Mouse (Mus musculus) thymus, adult 2 months (tissue): ENCODE measurements around the gene Aven. TPM values are rescaled to one million over a fixed set of nuclear protein-coding genes. Genes with fewer than 3 reads are reported as not detected.

Experiments used
- DNase-seq: peaks from one replicate; pipeline ENCODE4 v3.0.0; 2021
- H3K27ac ChIP-seq: fragments of 200-500 bp; 2 replicates; pipeline ENCODE4 v1.5.1; 2012; ENCODE audit warnings: low read length, control low read depth; ENCODE audit not compliant: control insufficient read depth, insufficient read depth
- H3K27me3 ChIP-seq: fragments of 200-500 bp; 2 replicates; pipeline ENCODE4 v1.6.1; 2012; ENCODE audit warnings: mild to moderate bottlenecking, low read length, moderate library complexity, mixed read lengths; ENCODE audit not compliant: control insufficient read depth, insufficient read depth
- H3K36me3 ChIP-seq: fragments of 200-500 bp; 2 replicates; pipeline ENCODE4 v1.6.1; 2012; ENCODE audit warnings: mild to moderate bottlenecking, low read length, moderate library complexity; ENCODE audit not compliant: control insufficient read depth, insufficient read depth
- H3K4me1 ChIP-seq: fragments of 200-500 bp; replicated peaks from 2 replicates; pipeline ENCODE4 v1.6.1; 2012; ENCODE audit warnings: low read length; ENCODE audit not compliant: control insufficient read depth, insufficient read depth
- H3K4me3 ChIP-seq: fragments of 200-500 bp; 2 replicates; pipeline ENCODE4 v1.5.1; 2012; ENCODE audit warnings: mild to moderate bottlenecking, low read length, control low read depth, moderate library complexity; ENCODE audit not compliant: control insufficient read depth, insufficient read depth
- CTCF ChIP-seq: fragments of 200-500 bp; IDR thresholded peaks from 2 replicates; pipeline ENCODE4 v1.5.1; 2012; ENCODE audit warnings: mild to moderate bottlenecking, control low read depth, low read length, moderate library complexity, borderline replicate concordance; ENCODE audit not compliant: control insufficient read depth, poor library complexity, insufficient read depth; ENCODE audit errors: extremely low read depth
- POLR2A ChIP-seq: fragments of 200-500 bp; IDR thresholded peaks from 2 replicates; pipeline ENCODE4 v1.6.1; 2012; ENCODE audit warnings: mild to moderate bottlenecking, low read length, control low read depth, moderate library complexity; ENCODE audit not compliant: control insufficient read depth, poor library complexity, insufficient read depth; ENCODE audit errors: extremely low read depth
- WGBS: fragments of 180-500 bp; shearing (Covaris S2); methylation state at CpG from one replicate; pipeline ENCODE4 v1.1.7; 2018; 5-methylcytosine and 5-hydroxymethylcytosine counted together
- polyA plus RNA-seq: library from polyadenylated mRNA; depleted of rRNA; stranded (reverse); fragments of >200 nt; gene quantifications from 2 replicates; pipeline ENCODE4 v1.2.3, GENCODE M21; 2012

The Aven gene
- polyA plus RNA-seq, 1 experiment = 5.9 TPM

- Histone ChIP-seq H3K4me3 (no peak overlapping the region), H3K36me3 (no peaks in the 10 kb centered on the region), H3K27me3 (no peaks in the 10 kb centered on the region), H3K27ac (no peak overlapping the region), H3K4me1 (no peaks in the 10 kb centered on the region)
- 80% methylated on average over 3 of the region's 3 CpGs for WGBS
- no peak for DNase-seq
- no peak for TF ChIP-seq POLR2A
- no peak for TF ChIP-seq CTCF
Measured at GRCm38 (mm10) chr2:112595807-112596206, 103.0 kb downstream of the Aven start.

- H3K27me3 ChIP-seq = no peaks in the 10 kb centered on the region
- no peak for TF ChIP-seq POLR2A
- TF ChIP-seq CTCF = no peak
- 82% methylated on average over 5 of the region's 5 CpGs for WGBS
- no peak overlapping the region for H3K4me3 ChIP-seq
- no peaks in the 10 kb centered on the region for H3K4me1 ChIP-seq
- H3K36me3 ChIP-seq = no peaks in the 10 kb centered on the region
- no peak overlapping the region for H3K27ac ChIP-seq
- DNase-seq = no peak
Measured at GRCm38 (mm10) chr2:112596415-112596814, 103.7 kb downstream of the Aven start.

- 93% methylated on average over 1 of the region's 1 CpGs for WGBS
- Histone ChIP-seq H3K4me3 (no peak overlapping the region), H3K27me3 (no peaks in the 10 kb centered on the region), H3K36me3 (no peaks in the 10 kb centered on the region), H3K4me1 (no peaks in the 10 kb centered on the region), H3K27ac (no peak overlapping the region)
- no peak for DNase-seq
- TF ChIP-seq POLR2A (no peak), CTCF (no peak)
Measured at GRCm38 (mm10) chr2:112597064-112597463, 104.3 kb downstream of the Aven start.

GRCm38 (mm10) chr2:112600222-112600621 is 107.5 kb downstream of the Aven start:
- no peaks in the 10 kb centered on the region for H3K4me1 ChIP-seq
- no peak for TF ChIP-seq POLR2A
- no peak for TF ChIP-seq CTCF

GRCm38 (mm10) chr2:112602487-112602886 is 109.7 kb downstream of the Aven start:
- DNase-seq = no peak
- H3K36me3 ChIP-seq = no peaks in the 10 kb centered on the region
- no peaks in the 10 kb centered on the region for H3K27me3 ChIP-seq
- H3K4me1 ChIP-seq = no peaks in the 10 kb centered on the region
- no peak overlapping the region for H3K4me3 ChIP-seq
- H3K27ac ChIP-seq = no peak overlapping the region
- WGBS = 91% methylated on average over 8 of the region's 8 CpGs
- TF ChIP-seq CTCF (no peak), POLR2A (no peak)

More at GRCm38 (mm10) chr2:112600222-112600621, 107.5 kb downstream of the Aven start:
- 87% methylated on average over 10 of the region's 10 CpGs for WGBS
- Histone ChIP-seq H3K36me3 (no peaks in the 10 kb centered on the region), H3K27me3 (no peaks in the 10 kb centered on the region), H3K27ac (no peak overlapping the region), H3K4me3 (no peak overlapping the region)
- DNase-seq = no peak

- H3K4me1 ChIP-seq = no peaks in the 10 kb centered on the region
- H3K27me3 ChIP-seq = no peaks in the 10 kb centered on the region
- H3K4me3 ChIP-seq = no peak overlapping the region
- H3K27ac ChIP-seq = no peak overlapping the region
- no peaks in the 10 kb centered on the region for H3K36me3 ChIP-seq
- DNase-seq = no peak
- WGBS = 86% methylated on average over 3 of the region's 3 CpGs
- TF ChIP-seq CTCF (no peak), POLR2A (no peak)
Measured at GRCm38 (mm10) chr2:112606536-112606935, 113.8 kb downstream of the Aven start.

- Histone ChIP-seq H3K4me3 (no peak overlapping the region), H3K4me1 (no peaks in the 10 kb centered on the region), H3K36me3 (no peaks in the 10 kb centered on the region), H3K27ac (no peak overlapping the region), H3K27me3 (no peaks in the 10 kb centered on the region)
- no peak for DNase-seq
- TF ChIP-seq POLR2A = no peak
- TF ChIP-seq CTCF = no peak
- WGBS = 93% methylated on average over 3 of the region's 3 CpGs
Measured at GRCm38 (mm10) chr2:112612628-112613027, 119.9 kb downstream of the Aven start.
